Mouse (Mus musculus) lung, postnatal 14 days (tissue): ENCODE data around the gene Sec24c.

Experiments
- DNase-seq: peaks from one replicate; pipeline ENCODE4 v3.0.0; 2021

Sec24c gene

DNA sequence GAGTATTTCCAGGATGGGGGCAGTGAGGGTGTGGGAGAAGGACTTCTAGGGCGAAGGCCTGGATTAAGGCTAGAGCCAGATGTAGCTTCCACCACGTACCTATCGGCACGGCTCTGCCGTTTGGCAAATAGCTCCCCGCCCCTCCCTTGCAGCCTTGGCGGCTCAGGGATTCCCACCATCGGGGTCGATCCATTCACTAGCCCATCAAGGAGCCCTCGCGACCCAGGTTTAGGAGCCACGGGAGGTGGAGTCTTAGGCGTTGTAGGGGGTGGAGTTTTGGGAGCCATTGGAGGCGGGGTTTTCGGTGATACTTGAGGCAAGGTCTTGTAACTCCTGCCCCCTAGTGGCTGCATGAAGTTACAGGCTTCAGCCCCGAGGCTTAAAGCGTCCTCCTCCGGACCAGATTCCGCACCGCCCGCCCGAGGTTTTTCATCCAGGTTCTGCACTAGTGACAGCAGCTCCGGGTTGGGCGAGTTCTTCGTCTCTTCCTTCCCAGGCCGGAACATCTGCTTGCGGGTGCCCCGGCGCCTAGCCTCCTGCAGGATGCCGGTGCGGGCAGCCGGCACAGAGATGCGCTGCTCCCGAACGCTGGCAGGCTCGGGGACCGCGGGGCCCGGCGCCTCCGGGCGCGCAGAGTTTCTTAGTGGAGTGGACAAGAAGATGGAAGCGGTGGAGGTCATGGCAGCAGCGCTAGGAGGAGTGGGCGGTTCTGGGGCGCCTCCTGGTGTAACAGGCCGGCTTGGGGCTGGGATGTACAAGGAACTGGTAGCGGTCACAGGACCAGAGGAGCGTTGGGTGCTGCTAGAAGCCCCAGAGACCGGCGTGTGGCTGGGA is 13.1 kb upstream of the Sec24c start:
- DNase-seq: peak; percentile 97

DNA sequence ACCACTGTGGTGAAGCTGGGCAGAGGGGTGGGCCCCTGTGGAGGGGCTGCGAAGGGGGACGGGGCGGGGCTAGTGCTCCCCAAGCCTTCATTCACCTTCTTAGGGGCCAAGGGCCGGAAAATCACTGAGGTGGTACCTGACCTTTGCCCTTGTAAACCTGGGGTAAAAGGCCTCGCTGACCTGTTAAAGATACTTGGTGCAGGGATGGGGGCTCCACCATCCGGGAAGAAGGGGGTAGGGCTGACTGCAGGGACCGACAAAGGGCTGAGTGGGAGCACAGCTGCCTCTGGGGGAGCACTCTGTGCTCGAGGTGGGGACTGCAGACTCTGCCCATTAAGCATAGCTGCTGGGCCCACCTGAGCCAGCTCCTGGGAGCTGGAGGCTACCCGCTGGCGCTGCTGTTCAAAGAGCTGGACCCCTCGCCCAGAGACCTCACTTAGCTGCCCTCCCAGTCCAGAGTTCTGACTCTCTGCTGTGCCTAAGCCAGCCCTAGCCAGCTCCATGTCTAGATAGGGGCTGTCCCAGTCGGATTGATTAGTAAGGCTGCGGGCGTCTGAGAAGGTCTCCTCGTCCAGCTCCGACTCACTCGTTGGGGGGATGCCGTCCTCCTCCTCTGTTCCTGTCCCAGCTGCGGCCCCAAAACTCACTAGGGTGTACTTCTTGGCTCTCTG is 12.3 kb upstream of the Sec24c start:
- no peak for DNase-seq

DNA sequence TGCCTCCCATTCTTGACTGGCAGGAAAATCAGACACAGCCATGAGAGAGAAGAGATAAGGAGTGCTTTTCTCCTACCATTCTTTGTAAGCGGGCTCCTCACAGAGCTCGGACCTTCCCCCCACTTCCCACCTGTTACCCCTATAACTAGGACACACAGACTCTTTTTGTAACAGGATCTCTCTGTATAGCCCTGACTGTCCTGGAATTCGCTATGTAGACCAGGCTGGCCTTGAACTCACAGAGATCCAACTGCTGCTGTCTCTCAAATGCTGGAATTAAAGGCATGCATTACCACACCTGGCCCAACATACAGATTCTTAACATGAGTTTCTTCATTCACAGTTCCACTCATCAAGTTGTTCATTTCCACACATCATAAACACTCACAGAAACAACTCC is 11.4 kb upstream of the Sec24c start:
- DNase-seq: no peak

DNA sequence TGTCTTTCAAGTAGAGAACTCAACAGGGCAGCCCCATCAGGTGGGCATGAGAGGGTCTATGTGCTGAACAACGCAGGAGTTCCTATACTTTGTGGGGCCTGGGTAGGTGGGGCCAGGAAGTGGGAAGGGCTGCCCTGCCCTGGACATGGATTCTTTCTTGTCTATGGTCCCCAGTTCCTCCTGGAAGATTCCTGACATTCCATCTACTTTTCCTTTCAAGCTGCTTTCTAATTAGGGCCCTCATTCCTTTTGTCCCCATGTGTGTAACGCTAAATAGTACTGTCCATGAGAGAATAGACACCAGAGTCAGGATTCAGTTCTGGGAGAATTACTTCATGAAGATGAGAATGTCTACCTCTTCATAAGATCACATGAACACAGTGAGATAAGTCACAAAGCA is 10.5 kb upstream of the Sec24c start:
- DNase-seq: no peak

DNA sequence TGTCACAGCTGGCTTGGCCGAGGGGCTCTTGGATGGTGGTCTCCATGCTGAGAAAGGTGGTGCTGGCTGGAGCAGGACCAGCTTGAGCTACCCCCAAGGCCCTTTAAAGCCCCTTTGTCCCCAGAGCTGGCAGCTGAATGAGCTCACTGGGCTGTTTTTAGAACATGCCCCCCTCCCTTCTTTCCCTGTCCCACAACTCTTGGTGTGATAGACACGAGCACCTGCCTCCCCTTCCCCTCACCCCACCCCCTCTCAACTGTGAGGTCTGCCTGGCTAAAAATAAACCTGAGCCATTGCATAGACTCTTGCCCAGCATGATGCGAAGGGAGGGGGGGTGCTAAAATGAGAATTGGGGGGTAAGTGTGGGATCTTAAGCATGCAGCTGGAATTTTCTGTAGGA is 9.7 kb upstream of the Sec24c start:
- no peak for DNase-seq

DNA sequence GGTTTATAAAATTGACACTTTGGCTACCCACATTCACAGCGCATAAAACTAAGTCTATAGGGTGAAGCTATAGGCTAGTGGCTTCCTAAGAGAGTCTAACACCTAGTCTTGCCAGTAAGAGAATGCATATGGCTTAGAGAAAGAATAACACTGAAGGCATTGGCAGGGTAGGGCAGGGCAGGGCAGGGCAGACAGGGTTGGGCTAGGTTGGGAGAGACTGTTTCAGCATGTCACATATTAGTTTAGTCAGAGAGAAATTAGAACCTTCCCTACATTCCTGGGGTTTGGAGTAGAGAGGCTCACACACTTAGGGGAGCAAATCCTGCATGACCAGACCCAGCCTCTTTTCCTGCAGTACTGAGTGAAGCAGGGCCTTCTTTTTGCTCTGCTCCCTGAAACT is 6.6 kb upstream of the Sec24c start:
- DNase-seq: no peak

DNA sequence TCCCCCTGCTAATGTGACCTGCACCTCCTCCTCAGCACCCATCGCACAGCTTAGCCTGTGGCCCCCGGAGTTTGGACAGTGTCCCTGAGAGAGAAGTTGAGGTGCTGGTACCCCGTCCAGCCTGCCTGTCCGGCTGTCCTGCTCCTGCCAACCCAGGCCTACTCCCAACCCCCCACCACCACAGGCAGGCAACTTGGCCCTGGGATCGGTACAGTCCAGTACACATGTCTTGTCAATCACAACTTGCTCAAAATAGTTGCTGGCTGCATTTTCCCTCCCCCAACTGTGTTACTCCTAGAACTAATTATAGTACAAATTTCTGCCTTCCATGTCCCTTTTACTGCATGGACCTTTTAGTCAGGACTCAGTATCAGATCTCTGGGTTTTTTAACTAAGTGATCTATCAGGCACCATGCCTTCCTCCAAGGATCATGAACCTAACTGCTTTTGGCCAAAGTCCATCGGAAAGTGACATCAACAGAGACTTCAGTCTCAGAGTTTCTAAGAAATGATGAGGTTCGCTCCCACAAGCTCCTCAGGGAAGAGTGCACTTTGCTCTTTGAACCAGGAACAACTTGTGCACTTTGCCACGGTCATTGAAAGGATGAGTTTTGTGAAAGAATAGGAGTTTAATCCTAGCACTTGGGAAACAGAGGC is 5.8 kb upstream of the Sec24c start, which contains the start of gene Synpo2l:
TSS of gene Synpo2l (minus strand) at position 201 of the 657 bp plus-strand sequence.
- DNase-seq: no peak

DNA sequence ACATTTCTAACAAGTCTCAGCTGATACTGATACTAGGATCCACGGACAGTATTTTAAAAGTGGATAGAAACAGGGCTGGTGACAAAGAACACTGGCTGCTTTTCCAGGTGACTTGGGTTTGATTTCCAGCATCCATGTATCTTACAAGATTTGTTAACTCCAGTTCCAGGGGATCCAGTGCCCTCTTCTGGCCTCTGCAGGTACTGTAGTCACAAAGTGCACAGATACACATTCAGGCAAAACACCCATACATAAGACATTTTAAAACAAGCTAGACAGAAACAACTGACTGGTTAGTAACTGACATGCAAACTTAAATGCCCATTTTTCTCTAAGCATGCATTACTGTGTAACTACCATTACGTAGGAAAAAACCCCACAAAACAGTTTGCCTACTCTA is 1.1 kb upstream of the Sec24c start:
- peak; percentile 38 for DNase-seq

DNA sequence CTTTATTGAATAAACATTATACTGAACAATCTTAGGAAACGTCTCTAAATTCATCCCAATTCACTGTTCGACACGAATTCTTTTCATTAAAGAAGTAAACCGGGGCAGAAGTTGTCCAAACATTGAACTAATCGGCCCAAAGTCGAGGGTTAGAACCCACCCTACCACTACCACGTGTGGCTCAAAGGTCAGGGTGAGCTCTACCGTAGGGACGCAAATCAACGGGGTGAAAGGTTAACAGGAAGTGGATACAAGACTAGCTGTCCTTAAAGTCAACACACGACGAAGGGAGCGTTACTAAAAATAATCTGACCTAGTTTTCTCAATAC is 409 bp upstream of the Sec24c start:
- no peak for DNase-seq

DNA sequence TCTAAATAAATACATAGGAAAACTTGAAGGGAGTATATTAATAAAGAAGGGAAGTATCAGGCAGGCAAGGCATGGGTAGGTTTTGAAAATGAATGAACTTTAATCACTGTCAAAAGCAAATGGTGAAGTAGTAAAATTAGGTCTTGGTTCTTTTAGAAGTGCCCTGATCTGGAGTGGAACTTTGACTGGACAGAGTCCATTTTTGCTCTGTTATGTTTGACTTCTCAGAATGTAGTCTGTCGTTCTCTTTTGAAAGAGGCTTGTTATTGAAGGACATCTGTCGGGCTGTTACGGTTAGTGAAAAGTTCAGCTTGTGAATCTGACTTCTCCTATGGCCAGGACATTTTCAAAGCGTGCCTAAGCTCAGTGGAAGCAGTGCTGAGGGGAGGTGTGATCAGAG is 3.8 kb downstream of the Sec24c start:
- no peak for DNase-seq

DNA sequence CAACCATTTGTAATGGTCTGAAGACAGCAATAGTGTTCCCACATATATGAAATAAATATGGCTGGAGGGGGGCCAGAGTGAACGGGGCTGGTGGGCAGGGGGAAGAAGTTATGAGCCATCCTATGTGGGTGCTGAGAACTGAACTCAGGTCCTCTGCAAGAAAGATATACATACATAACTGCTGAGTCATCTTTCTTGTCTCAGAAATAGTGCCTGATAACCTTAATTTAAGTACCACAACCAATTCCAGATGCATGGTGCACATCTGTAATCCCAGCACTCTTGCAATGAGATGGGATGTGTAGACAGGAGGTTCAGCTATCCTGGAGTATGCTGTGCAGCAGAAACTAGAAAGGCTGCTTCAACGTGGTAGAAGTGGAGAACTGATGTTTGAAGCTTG is 7.6 kb downstream of the Sec24c start:
- no peak for DNase-seq

DNA sequence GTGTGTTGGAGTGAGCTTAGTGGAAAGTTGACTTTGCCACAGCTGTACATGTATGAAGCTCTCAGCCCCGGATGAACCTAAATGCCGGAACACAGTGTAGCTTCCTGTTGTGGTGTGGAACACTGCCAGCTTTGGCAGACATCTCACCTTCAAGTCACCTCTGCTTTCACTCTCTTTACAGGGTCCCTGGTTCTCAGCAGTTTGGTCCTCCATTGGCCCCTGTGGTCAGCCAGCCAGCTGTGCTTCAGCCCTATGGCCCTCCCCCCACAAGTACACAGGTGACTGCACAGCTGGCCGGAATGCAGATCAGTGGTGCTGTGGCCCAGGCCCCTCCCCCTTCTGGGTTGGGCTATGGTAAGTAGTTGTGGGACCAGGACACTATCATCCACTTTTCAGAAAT is 8.4 kb downstream of the Sec24c start:
- peak; percentile 17 for DNase-seq

DNA sequence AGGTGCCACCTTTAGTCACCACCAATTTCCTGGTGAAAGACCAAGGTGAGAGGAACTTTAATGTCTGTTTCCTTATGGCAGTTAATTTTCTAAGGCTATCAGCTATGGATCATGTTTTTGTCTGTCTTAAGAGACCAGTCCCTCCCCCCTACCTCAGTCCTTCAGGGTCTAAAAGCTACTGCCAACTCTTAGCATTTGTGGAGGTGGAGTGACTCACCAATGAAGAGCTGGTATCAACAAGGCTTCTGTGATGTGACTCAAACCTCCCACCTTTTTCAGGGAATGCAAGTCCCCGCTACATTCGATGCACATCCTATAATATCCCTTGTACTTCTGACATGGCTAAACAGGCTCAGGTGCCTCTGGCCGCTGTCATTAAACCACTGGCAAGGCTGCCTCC is 12.5 kb downstream of the Sec24c start:
- no peak for DNase-seq

DNA sequence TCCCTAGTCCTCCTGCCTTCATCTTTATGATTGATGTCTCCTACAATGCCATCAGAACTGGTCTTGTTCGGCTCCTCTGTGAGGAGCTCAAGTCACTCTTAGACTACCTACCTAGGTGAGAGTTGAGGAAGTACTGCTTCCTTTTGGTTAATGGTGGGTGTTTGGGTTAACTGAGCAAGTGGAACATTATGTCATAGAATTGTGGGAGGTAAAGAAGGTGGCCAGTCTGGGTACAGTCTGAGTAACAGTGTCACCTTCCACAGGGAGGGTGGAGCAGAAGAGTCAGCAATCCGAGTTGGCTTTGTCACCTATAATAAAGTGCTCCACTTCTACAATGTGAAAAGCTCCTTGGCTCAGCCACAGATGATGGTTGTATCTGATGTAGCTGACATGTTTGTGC is 14.9 kb downstream of the Sec24c start:
- DNase-seq: no peak

DNA sequence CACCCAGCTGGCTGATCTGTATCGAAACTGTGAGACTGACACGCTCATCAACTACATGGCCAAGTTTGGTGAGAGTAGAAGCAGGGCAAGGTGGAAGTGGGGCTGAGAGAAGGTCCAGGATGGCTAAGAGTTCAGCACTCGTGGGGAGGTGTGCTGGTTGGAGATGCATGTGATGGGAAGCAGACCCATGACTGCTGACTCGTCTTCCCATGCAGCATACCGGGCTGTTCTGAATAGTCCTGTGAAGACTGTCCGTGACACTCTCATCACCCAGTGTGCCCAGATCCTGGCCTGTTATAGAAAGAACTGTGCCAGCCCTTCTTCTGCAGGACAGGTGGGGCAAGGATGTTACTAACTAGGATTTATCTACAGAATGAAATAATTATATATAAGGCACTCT is 17.7 kb downstream of the Sec24c start:
- no peak for DNase-seq

DNA sequence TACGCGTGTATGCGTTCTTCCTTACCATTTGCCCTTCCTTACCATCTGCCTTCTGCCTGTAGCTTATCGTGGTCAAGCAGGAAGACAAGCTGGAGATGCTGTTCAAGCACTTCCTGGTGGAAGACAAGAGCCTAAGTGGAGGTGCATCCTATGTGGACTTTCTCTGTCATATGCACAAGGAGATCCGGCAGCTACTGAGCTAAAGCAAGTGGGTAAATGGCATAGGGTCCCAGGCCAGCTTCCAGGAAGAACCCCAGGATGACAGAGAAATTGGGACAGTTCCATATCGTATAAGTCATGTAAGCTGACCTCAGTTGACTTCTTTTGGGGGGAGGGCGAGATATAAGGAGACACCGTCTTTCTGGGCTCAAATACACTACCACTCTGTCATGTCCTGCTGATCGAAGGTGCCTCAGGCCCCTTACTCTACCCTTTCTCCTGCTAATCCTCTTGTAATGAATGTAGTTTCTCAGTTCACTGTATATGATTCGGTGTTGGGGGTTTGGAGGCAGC is 19.5 kb downstream of the Sec24c start:
- no peak for DNase-seq

DNA sequence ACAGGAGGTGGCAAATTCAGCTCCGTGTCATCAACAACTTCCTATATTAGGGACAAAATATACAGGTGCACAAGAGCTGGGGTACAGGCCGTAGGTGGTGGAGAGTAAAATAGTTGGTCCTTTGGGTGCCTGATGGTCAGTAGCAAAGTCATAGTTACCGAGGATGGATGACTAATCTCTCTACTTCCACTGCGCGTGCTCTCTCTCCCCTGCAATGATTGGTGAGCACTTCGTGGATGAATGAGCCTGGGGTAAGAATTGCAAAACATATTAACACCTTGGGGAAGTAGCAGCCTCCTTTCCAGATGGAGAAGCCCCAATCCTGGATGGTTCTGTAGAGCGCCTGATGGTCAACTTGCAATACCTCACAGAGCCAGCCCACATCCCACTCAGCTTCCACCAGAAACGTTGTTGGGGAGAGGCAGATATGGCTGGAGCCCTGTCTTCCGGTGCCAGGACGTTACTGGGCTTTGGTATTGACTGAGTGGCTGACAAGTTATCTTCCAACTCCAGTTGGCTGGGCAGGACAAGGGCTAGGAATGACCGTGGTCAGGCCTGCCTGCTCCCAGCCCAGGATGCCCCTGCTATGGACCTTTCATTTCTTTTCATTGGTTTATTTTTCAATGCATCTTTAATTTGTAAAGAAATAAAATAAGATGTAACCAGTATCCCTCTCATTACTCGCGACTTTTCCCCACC is 20.2 kb downstream of the Sec24c start:
- no peak for DNase-seq

DNA sequence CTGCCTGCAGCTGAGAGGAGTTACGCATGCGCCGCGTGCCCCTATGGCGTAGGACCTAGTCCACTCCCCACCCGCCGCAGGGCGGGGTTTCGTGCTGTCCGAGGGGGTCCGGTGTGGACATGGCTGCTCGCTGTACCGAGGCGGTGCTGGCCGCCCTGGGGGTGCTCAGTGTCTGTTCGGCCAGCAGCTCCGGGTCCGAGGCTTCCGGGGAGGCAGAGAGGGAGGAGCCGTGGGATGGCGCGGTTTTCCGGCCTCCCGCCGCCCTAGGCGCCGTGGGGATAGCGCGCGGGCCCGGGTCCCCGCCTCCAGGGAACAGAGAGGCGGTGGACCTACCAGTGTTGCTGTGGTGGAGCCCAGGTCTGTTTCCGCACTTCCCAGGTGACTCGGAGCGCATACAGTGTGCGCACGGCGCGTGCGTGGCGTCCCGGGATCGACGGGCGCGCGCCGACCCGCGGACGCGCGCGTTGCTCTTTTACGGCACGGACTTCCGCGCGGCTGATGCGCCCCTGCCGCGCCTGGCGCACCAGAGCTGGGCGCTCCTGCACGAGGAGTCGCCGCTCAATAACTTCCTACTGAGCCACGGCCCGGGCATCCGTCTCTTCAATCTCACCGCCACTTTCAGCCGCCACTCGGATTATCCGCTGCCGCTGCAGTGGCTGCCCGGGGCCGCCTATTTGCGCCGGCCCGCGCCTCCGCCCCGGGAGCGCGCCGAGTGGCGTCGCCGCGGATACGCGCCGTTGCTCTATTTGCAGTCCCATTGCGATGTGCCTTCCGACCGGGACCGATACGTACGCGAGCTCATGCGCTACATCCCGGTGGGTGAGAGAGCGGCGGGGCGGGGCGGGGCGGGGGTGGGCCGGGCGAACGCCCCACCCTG is 21.0 kb downstream of the Sec24c start, which contains the start of gene Fut11:
TSS of gene Fut11 (plus strand) at position 85 of the 877 bp plus-strand sequence.
- DNase-seq: peak; percentile 89

DNA sequence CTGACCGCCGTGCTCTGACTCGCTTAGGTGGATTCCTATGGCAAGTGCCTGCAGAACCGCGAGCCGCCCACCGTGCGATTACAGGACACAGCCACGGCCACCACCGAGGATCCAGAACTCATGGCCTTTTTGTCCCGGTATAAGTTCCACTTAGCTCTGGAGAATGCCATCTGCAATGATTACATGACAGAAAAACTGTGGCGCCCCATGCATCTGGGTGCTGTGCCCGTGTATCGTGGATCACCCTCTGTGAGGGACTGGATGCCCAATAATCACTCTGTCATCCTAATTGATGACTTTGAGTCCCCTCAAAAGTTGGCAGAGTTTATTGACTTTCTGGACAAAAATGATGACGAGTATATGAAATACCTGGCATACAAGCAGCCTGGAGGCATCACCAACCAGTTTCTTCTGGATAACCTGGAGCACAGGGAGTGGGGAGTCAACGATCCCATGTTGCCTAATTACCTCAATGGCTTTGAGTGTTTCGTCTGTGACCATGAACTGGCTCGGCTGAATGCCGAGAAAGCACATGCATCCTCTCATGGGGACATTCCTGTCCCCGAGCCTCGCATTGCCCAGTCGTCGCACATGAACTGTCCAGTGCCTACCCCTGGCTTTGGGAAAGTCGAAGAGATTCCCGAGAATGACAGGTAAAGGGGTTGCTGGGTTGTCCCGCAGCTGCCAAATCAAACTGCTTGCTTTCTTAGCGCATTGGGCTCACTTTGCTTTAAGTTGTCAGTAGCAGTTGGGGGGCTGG is 21.8 kb downstream of the Sec24c start:
- DNase-seq: no peak

DNA sequence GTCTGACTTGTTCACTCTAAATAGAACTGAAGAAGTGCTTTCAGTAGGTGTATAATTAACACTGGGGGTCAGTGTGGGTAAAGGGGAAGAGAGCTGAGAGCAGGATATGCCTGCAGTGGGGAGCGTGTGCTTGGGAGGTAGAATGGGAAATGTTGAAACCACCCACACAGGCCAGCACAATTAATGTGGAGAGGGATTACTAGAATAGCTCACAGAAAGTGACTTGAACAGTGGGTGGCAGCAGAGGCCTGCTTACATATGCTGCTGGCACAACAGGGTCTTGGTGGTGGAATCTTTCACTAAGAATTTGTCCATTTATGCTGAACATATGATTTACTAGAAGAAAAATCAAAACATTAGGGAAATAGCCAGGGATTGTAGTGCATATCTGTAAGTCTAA is 22.9 kb downstream of the Sec24c start:
- DNase-seq: peak; percentile 63

DNA sequence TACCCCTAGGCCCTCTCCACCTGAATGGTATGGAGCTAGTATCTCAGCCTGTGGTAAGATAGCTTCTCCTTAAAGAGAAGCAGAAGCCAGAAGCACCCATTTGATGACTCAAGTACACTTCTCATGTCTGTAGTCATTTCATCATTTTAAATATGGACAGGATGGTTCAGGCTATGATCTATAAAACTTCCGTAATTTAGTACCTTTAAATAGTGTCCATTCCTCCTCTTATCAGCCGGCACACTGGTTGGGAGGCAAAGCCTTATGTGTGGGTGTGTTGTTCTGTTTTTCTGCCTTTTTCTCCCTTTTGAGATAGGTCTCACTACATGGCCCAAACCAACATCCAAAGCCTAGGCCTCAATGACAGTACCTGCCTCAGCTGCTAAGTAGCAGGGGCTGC is 24.4 kb downstream of the Sec24c start:
- DNase-seq: no peak
